Mouse (Mus musculus) C2C12 (cell line): ENCODE measurements around the gene Pdcd6ip.

ENCODE experiments used
- CEBPB ChIP-seq: IDR thresholded peaks from one replicate; pipeline ENCODE4 v1.6.1; 2011; ENCODE audit warnings: low read depth, mild to moderate bottlenecking, control low read depth, moderate library complexity
- CTCF ChIP-seq: IDR thresholded peaks from one replicate; pipeline ENCODE4 v1.5.1; 2011; ENCODE audit not compliant: control insufficient read depth, insufficient read depth, insufficient read length
- FOSL1 ChIP-seq: IDR thresholded peaks from one replicate; pipeline ENCODE4 v1.8.0; 2011; ENCODE audit warnings: mild to moderate bottlenecking, low read length; ENCODE audit not compliant: poor library complexity, insufficient read depth, severe bottlenecking
- MAX ChIP-seq: IDR thresholded peaks from one replicate; pipeline ENCODE4 v1.6.1; 2011; ENCODE audit warnings: mild to moderate bottlenecking, control low read depth
- USF1 ChIP-seq: IDR thresholded peaks from one replicate; pipeline ENCODE4 v1.6.1; 2011; ENCODE audit warnings: low read depth, mild to moderate bottlenecking, control low read depth, moderate library complexity

- TF ChIP-seq CTCF, result peak; percentile 12
- no peak for TF ChIP-seq FOSL1
- no peak for TF ChIP-seq CEBPB
- TF ChIP-seq MAX, result no peak
- no peak for TF ChIP-seq USF1
Measured at GRCm38 (mm10) chr9:113719063-113719462, 11.0 kb upstream of the Pdcd6ip start.
